Mouse (Mus musculus) kidney, embryonic 14.5 days (tissue): Measurements from ENCODE around the gene Msto1. TPM values are rescaled to one million over a fixed set of nuclear protein-coding genes. Genes with fewer than 3 reads are reported as not detected.
"Not testable (repeated sequence)": the region's sequence is repeated elsewhere in the genome, so short reads cannot be mapped to it uniquely, and the experiment has no call there.

Experiments used
- ATAC-seq: fragments of 200-750 bp; cut with Nextera tagmentation; 2 replicates; pipeline ENCODE4 v1.8.0; 2017; ENCODE audit warnings: moderate number of reproducible peaks, mild to moderate bottlenecking, moderate TSS enrichment, moderate library complexity; ENCODE audit not compliant: low FRiP score, low TSS enrichment
- H3K27ac ChIP-seq: fragments of 300-500 bp; sonication (generic); 2 replicates; pipeline ENCODE4 v1.5.1; 2014; ENCODE audit warnings: low read depth, mild to moderate bottlenecking, low read length, moderate library complexity, mixed read lengths
- H3K27me3 ChIP-seq: fragments of 300-500 bp; sonication (generic); 2 replicates; pipeline ENCODE4 v1.6.1; 2014; ENCODE audit warnings: mild to moderate bottlenecking, low read length; ENCODE audit not compliant: control insufficient read depth, insufficient read depth
- H3K36me3 ChIP-seq: fragments of 300-500 bp; sonication (generic); 2 replicates; pipeline ENCODE4 v1.6.1; 2014; ENCODE audit warnings: low read length, mixed read lengths; ENCODE audit not compliant: control insufficient read depth, insufficient read depth
- H3K4me1 ChIP-seq: fragments of 300-500 bp; sonication (generic); 2 replicates; pipeline ENCODE4 v1.6.1; 2014; ENCODE audit warnings: low read length, mixed read lengths; ENCODE audit not compliant: control insufficient read depth, insufficient read depth
- H3K4me2 ChIP-seq: fragments of 300-500 bp; sonication (generic); replicated peaks from 2 replicates; pipeline ENCODE4 v1.6.1; 2014; ENCODE audit warnings: low read depth, mild to moderate bottlenecking, low read length
- H3K4me3 ChIP-seq: fragments of 300-500 bp; sonication (generic); 2 replicates; pipeline ENCODE4 v1.5.1; 2014; ENCODE audit warnings: mild to moderate bottlenecking, low read length
- H3K9ac ChIP-seq: fragments of 300-500 bp; sonication (generic); 2 replicates; pipeline ENCODE4 v1.6.1; 2014; ENCODE audit warnings: low read depth, mild to moderate bottlenecking, low read length, moderate library complexity
- H3K9me3 ChIP-seq: fragments of 300-500 bp; sonication (generic); 2 replicates; pipeline ENCODE4 v1.6.1; 2016; ENCODE audit warnings: low read length; ENCODE audit not compliant: control insufficient read depth
- WGBS: fragments of 180-500 bp; shearing (Covaris S2); extraction: QIAGEN DNeasy Blood & Tissue Kit; methylation state at CpG from one replicate; pipeline ENCODE4 v1.1.7; 2014; 5-methylcytosine and 5-hydroxymethylcytosine counted together
- polyA plus RNA-seq: library from polyadenylated mRNA; unstranded; fragments of >200 nt; fragmentation: Nextera tagmentation; extraction: Ambion mirVana; gene quantifications from 2 replicates; pipeline ENCODE4 v1.2.1, GENCODE M21; 2014

The Msto1 gene
- polyA plus RNA-seq, 1 experiment from 2014 or later: 63.2 TPM

GRCm38 (mm10) chr3:88866735-88867134, 47.1 kb downstream of the Msto1 start:
- not testable (repeated sequence) for H3K4me3 ChIP-seq, H3K4me2 ChIP-seq, H3K9me3 ChIP-seq, H3K27me3 ChIP-seq, ATAC-seq, H3K9ac ChIP-seq, H3K27ac ChIP-seq, H3K4me1 ChIP-seq
- WGBS: no CpG with 5 or more reads among the region's 3 CpGs
- H3K36me3 ChIP-seq: peaks cover 38% of the 10 kb centered on the region

- Histone ChIP-seq H3K27ac (no peak overlapping the region), H3K9ac (no peak overlapping the region), H3K9me3 (no peaks in the 10 kb centered on the region), H3K4me3 (no peak overlapping the region), H3K4me1 (no peaks in the 10 kb centered on the region), H3K36me3 (peaks cover 83% of the 10 kb centered on the region), H3K4me2 (no peak overlapping the region), H3K27me3 (no peaks in the 10 kb centered on the region)
- 95% methylated on average over 3 of the region's 3 CpGs for WGBS
- ATAC-seq: no peak
Measured at GRCm38 (mm10) chr3:88862129-88862528, 51.7 kb downstream of the Msto1 start.

- Histone ChIP-seq H3K9me3 (no peaks in the 10 kb centered on the region), H3K9ac (no peak overlapping the region), H3K27me3 (no peaks in the 10 kb centered on the region), H3K4me2 (no peak overlapping the region), H3K27ac (no peak overlapping the region), H3K36me3 (peaks cover 59% of the 10 kb centered on the region), H3K4me3 (no peak overlapping the region), H3K4me1 (no peaks in the 10 kb centered on the region)
- no peak for ATAC-seq
- 92% methylated on average over 6 of the region's 6 CpGs for WGBS
Measured at GRCm38 (mm10) chr3:88855837-88856236, 58.0 kb downstream of the Msto1 start.

Other genes with a start within 250 kb of the Msto1 start
- 58.1 and 103 TPM in 2 replicates for gene Khdc4, start 228.2 kb downstream of the Msto1 start, polyA plus RNA-seq
- 44.7 and 46.4 TPM in 2 replicates for gene Rit1, start 197.2 kb downstream of the Msto1 start, polyA plus RNA-seq
- gene Syt11, start 138.8 kb downstream of the Msto1 start, polyA plus RNA-seq: 10.3 and 12.5 TPM in 2 replicates
- gene Gon4l, start 78.8 kb downstream of the Msto1 start, polyA plus RNA-seq: 9.8 and 17.8 TPM in 2 replicates
- 20.0 and 27.2 TPM in 2 replicates for gene Ash1l, start 36.6 kb upstream of the Msto1 start, polyA plus RNA-seq
- 149 and 160 TPM in 2 replicates for gene Dap3, start 37.2 kb upstream of the Msto1 start, polyA plus RNA-seq
- gene Rusc1, start 179.3 kb upstream of the Msto1 start, polyA plus RNA-seq: 12.5 and 16.7 TPM in 2 replicates
- not detected in 2 replicates for gene Gm43738, start 187.1 kb upstream of the Msto1 start, polyA plus RNA-seq
- 186 and 191 TPM in 2 replicates for gene Fdps, start 188.0 kb upstream of the Msto1 start, polyA plus RNA-seq
- gene Pklr, start 222.1 kb upstream of the Msto1 start, polyA plus RNA-seq: 1.3 and 1.5 TPM in 2 replicates
- gene Hcn3, start 246.2 kb upstream of the Msto1 start, polyA plus RNA-seq: 0.49 and 0.73 TPM in 2 replicates